Mouse (Mus musculus): Measurements from ENCODE around the gene Rrp15. TPM values are rescaled to one million over a fixed set of nuclear protein-coding genes. Genes with fewer than 3 reads are reported as not detected.

Gene Rrp15
- polyA plus RNA-seq (2014; fragmentation: Illumina TruSeq; extraction: RNeasy Lipid Tissue Mini Kit (QIAGEN cat#74804); ENCODE audit: low read depth, low replicate concordance), result 16.6 TPM

GRCm38 (mm10) chr1:186748724-186749653 lies at the start of gene Rrp15:
Gene Rrp15 (minus strand): TSS chr1:186749358.

GRCm38 (mm10) chr1:186705915-186706248 lies 43.3 kb downstream of the Rrp15 start, which contains the start of gene Tgfb2:
Gene Tgfb2 (minus strand): TSS chr1:186705989.

Other genes with a start within 250 kb of the Rrp15 start
- 3.1 TPM for gene Tgfb2, start 43.4 kb downstream of the Rrp15 start, polyA plus RNA-seq (2014; fragmentation: Illumina TruSeq; extraction: RNeasy Lipid Tissue Mini Kit (QIAGEN cat#74804); ENCODE audit: low read depth, low replicate concordance)
- not detected for gene D1Pas1, start 218.1 kb upstream of the Rrp15 start, polyA plus RNA-seq (2014; fragmentation: Illumina TruSeq; extraction: RNeasy Lipid Tissue Mini Kit (QIAGEN cat#74804); ENCODE audit: low read depth, low replicate concordance)